Mouse (Mus musculus): ENCODE results near the gene Egln2.

- TF ChIP-seq MAFK (IDR thresholded peaks at IDR 0.05; ENCODE audit: insufficient read depth, low read depth, low read length) (no peak), CHD2 (IDR thresholded peaks at IDR 0.05; ENCODE audit: low read depth, low read length) (no peak)
Observed at GRCm38 (mm10) chr7:27198779-27199178, 32.2 kb upstream of the Egln2 start.
